Mouse (Mus musculus) ES-E14 (cell line): Measurements from ENCODE around the gene Kyat3.

Source experiments
- CHD2 ChIP-seq: IDR thresholded peaks from 2 replicates; pipeline ENCODE4 v1.6.1; 2014; ENCODE audit warnings: mild to moderate bottlenecking, low read depth, low read length, inconsistent platforms
- MAFK ChIP-seq: IDR thresholded peaks from 2 replicates; pipeline ENCODE4 v1.6.1; 2014; ENCODE audit warnings: mild to moderate bottlenecking, low read depth, low read length, inconsistent platforms; ENCODE audit not compliant: insufficient read depth
- ZC3H11A ChIP-seq: IDR thresholded peaks from 2 replicates; pipeline ENCODE4 v1.6.1; 2012; ENCODE audit warnings: low read depth, mild to moderate bottlenecking, inconsistent platforms, low read length, borderline replicate concordance
- ZNF384 ChIP-seq: IDR thresholded peaks from 2 replicates; pipeline ENCODE4 v1.6.1; 2012; ENCODE audit warnings: low read depth, low read length, inconsistent platforms

DNA sequence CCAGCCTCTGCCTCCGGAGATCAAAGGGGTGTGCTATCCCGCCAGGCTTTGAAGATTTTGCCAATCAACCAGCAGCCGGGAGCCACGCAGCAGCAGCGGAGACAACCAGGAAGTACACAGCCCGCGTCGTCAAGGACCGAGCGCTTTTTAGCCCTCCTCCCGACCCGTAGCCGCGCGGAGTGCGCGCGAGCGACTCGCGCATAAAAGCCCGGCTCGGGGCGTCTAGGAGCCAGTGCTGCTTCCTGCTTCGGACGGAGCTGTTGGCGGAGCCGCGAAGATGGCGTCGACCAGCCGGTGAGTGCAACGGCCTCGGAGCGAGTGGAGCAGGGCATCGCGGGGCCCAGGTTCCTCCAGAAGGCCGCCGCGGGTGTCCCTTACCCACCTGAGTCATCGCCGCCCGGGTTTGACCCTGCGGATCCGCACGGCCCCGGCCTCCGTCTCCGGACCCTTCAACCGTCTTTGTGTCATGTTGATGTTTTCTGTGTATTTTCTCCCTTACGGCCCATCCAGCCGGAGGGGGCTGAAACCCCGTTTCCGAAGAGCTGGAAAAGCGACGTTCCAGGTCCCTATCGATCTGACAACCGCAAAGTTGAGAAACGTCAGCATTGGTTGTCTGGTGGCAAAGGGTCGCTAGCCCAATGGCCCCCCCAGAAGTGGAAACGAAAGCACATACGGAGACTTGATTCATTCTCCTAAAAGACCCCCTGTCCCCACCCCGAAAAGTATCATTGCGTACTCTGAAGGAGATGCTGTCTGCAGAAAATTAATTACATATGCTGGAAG is 64.3 kb downstream of the Kyat3 start, which contains the start of gene Gtf2b:
- TF ChIP-seq ZNF384 (no peak), MAFK (no peak), CHD2 (no peak), ZC3H11A (no peak)
